Mouse (Mus musculus) neural tube, embryonic 13.5 days (tissue): Measurements from ENCODE around the gene Tmbim1. TPM values are rescaled to one million over a fixed set of nuclear protein-coding genes. Genes with fewer than 3 reads are reported as not detected.

Experiments used
- ATAC-seq: fragments of 200-750 bp; cut with Nextera tagmentation; 2 replicates; pipeline ENCODE4 v1.8.0; 2017; ENCODE audit warnings: low read depth, mild to moderate bottlenecking, moderate TSS enrichment, moderate library complexity
- H3K27ac ChIP-seq: fragments of 300-500 bp; sonication (generic); replicated peaks from 2 replicates; pipeline ENCODE4 v1.5.1; 2015; ENCODE audit warnings: moderate library complexity, mild to moderate bottlenecking, inconsistent platforms
- H3K27me3 ChIP-seq: fragments of 300-500 bp; sonication (generic); 2 replicates; pipeline ENCODE4 v1.6.1; 2015; ENCODE audit warnings: mild to moderate bottlenecking, inconsistent platforms
- H3K36me3 ChIP-seq: fragments of 300-500 bp; sonication (generic); 2 replicates; pipeline ENCODE4 v1.6.1; 2015; ENCODE audit warnings: mild to moderate bottlenecking, inconsistent platforms
- H3K4me1 ChIP-seq: fragments of 300-500 bp; sonication (generic); replicated peaks from 2 replicates; pipeline ENCODE4 v1.6.1; 2015; ENCODE audit warnings: inconsistent platforms
- H3K4me2 ChIP-seq: fragments of 300-500 bp; sonication (generic); 2 replicates; pipeline ENCODE4 v1.6.1; 2015; ENCODE audit warnings: inconsistent platforms, mild to moderate bottlenecking, moderate library complexity
- H3K4me3 ChIP-seq: fragments of 300-500 bp; sonication (generic); 2 replicates; pipeline ENCODE4 v1.5.1; 2015; ENCODE audit warnings: mild to moderate bottlenecking, inconsistent platforms
- H3K9ac ChIP-seq: fragments of 300-500 bp; sonication (generic); 2 replicates; pipeline ENCODE4 v1.6.1; 2015; ENCODE audit warnings: moderate library complexity, mild to moderate bottlenecking, inconsistent platforms
- H3K9me3 ChIP-seq: fragments of 300-500 bp; sonication (generic); 2 replicates; pipeline ENCODE4 v1.6.1; 2016; ENCODE audit warnings: inconsistent platforms
- WGBS: fragments of 180-500 bp; shearing (Covaris S2); methylation state at CpG from one replicate; pipeline ENCODE4 v1.1.7; 2015; 5-methylcytosine and 5-hydroxymethylcytosine counted together
- polyA plus RNA-seq: library from polyadenylated mRNA; unstranded; fragments of >200 nt; fragmentation: Nextera tagmentation; extraction: Ambion mirVana; gene quantifications from 2 replicates; pipeline ENCODE4 v1.2.1, GENCODE M21; 2015

Gene Tmbim1
- polyA plus RNA-seq, 1 experiment from 2014 or later: 10.9 TPM

GRCm38 (mm10) chr1:74281886-74282285, 23.5 kb downstream of the Tmbim1 start:
- no peaks in the 10 kb centered on the region for H3K9me3 ChIP-seq
- no peak overlapping the region for H3K4me3 ChIP-seq
- WGBS: 98% methylated on average over 8 of the region's 8 CpGs
- H3K27ac ChIP-seq: no peak overlapping the region
- H3K27me3 ChIP-seq: no peaks in the 10 kb centered on the region
- H3K4me1 ChIP-seq: peaks cover 34% of the 10 kb centered on the region
- no peak overlapping the region for H3K9ac ChIP-seq
- no peak for ATAC-seq
- H3K4me2 ChIP-seq: no peak overlapping the region
- H3K36me3 ChIP-seq: peaks cover 49% of the 10 kb centered on the region

- Histone ChIP-seq H3K4me3 (no peak overlapping the region), H3K4me1 (peaks cover 29% of the 10 kb centered on the region), H3K27me3 (no peaks in the 10 kb centered on the region), H3K9me3 (no peaks in the 10 kb centered on the region), H3K27ac (no peak overlapping the region), H3K4me2 (no peak overlapping the region), H3K9ac (no peak overlapping the region), H3K36me3 (peaks cover 49% of the 10 kb centered on the region)
- ATAC-seq: no peak
- 92% methylated on average over 2 of the region's 2 CpGs for WGBS
These were observed 24.1 kb downstream of the Tmbim1 start for GRCm38 (mm10) chr1:74281372-74281771.

- Histone ChIP-seq H3K27me3 (no peaks in the 10 kb centered on the region), H3K27ac (no peak overlapping the region), H3K36me3 (peaks cover 49% of the 10 kb centered on the region), H3K9me3 (no peaks in the 10 kb centered on the region), H3K4me2 (no peak overlapping the region), H3K4me3 (no peak overlapping the region), H3K4me1 (peaks cover 23% of the 10 kb centered on the region), H3K9ac (no peak overlapping the region)
- ATAC-seq: no peak
- WGBS: 93% methylated on average over 14 of the region's 14 CpGs
These were observed 24.7 kb downstream of the Tmbim1 start for GRCm38 (mm10) chr1:74280591-74281325.

DNA sequence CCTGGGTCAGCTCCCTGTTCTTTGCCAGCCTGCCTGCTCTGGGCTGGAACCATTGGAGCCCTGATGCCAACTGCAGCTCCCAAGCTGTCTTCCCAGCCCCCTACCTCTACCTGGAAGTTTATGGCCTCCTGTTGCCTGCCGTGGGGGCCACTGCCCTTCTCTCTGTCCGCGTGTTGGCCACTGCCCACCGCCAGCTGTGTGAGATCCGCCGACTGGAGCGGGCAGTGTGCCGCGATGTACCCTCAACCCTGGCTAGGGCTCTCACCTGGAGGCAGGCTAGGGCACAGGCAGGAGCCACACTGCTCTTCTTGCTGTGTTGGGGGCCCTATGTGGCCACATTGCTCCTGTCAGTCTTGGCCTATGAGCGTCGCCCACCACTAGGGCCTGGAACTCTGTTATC, 26.4 kb downstream of the Tmbim1 start:
- no peak overlapping the region for H3K4me3 ChIP-seq
- H3K36me3 ChIP-seq: peaks cover 49% of the 10 kb centered on the region
- H3K4me1 ChIP-seq: peaks cover 18% of the 10 kb centered on the region
- no peaks in the 10 kb centered on the region for H3K27me3 ChIP-seq
- H3K4me2 ChIP-seq: no peak overlapping the region
- ATAC-seq: no peak
- no peak overlapping the region for H3K9ac ChIP-seq
- no peak overlapping the region for H3K27ac ChIP-seq
- WGBS: 90% methylated on average over 11 of the region's 11 CpGs
- no peaks in the 10 kb centered on the region for H3K9me3 ChIP-seq

DNA sequence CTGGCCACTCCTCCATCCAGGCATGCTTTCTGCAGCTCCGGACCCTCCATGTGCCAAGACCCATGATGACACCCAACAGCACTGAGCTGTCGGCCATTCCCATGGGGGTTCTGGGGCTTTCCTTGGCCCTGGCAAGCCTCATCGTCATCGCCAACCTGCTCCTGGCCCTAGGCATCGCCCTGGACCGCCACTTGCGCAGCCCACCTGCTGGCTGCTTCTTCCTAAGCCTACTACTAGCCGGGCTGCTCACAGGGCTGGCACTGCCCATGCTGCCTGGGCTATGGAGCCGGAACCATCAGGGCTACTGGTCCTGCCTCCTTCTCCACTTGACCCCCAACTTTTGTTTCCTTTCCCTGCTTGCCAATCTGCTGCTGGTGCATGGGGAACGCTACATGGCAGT, 26.9 kb downstream of the Tmbim1 start, which contains the start of gene Gpbar1:
Gene Gpbar1, plus strand, starts transcription at position 13 of the 400 bp plus-strand sequence.
- ATAC-seq: no peak
- no peak within 1 kb of the TSS for H3K9ac ChIP-seq
- no peak within 1 kb of the TSS for H3K4me2 ChIP-seq
- H3K9me3 ChIP-seq: no peaks in the 10 kb centered on the region
- H3K36me3 ChIP-seq: peaks cover 49% of the 10 kb centered on the region
- H3K4me1 ChIP-seq: peaks cover 13% of the 10 kb centered on the region
- no peak within 1 kb of the TSS for H3K27ac ChIP-seq
- no peak within 1 kb of the TSS for H3K4me3 ChIP-seq
- no peaks in the 10 kb centered on the region for H3K27me3 ChIP-seq
- 94% methylated on average over 10 of the region's 10 CpGs for WGBS

DNA sequence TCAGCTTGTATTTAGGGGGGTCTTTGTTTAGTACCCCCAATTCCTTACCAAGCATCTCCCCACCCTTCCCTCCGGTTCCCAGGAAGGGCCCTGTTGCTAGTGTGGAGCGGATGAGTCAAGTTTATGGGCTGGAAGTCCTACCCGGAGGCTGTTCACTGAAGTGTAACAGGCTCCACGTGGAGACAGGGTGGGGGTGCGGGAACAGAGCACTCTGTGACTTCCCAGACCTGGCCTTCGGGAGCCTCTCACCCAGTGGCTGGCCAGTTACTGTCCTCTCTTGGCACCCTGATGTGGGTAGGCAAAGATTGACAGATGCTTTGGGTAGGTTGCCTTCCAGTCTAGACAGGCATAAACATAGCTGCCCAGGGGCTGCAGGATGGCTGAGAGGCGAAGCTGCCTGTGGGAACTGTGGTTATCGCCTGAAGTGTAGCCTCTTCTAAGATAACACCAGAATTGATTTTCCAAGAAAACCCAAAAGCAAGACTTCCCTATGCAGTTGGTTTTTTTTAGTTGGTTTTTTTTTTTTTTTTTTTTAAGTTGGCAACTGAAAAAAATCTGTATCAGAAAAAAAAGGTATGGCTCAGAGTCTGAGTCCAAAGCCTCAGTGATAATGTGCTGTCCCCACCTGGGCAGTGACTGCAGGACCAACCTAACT, 27.4 kb downstream of the Tmbim1 start:
- H3K27me3 ChIP-seq: no peaks in the 10 kb centered on the region
- no peaks in the 10 kb centered on the region for H3K9me3 ChIP-seq
- no peak overlapping the region for H3K4me3 ChIP-seq
- H3K4me2 ChIP-seq: no peak overlapping the region
- no peak overlapping the region for H3K9ac ChIP-seq
- 53% methylated on average over 8 of the region's 8 CpGs for WGBS
- H3K27ac ChIP-seq: no peak overlapping the region
- H3K36me3 ChIP-seq: peaks cover 46% of the 10 kb centered on the region
- ATAC-seq: no peak
- H3K4me1 ChIP-seq: peaks cover 8% of the 10 kb centered on the region

DNA sequence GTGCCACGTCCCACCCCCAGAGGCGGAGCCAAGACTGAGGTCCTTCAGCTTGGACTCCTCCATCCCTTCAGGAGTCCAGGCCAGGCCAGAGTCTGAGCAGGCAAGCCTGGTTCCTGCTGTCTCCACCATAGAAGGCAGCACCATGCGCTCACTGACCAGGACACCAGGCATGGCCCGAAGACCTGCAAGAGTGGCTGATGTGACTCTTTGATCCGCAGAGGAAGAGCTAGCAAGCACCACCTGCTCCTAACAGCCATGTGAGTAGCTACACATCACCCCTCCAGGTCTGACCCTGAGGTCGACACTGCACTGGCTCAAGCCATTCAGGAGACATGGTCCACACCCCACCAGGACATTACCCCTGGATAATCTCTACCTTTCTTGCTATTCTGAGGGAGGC, 28.4 kb downstream of the Tmbim1 start:
- H3K4me1 ChIP-seq: no peaks in the 10 kb centered on the region
- no peak overlapping the region for H3K9ac ChIP-seq
- peaks cover 37% of the 10 kb centered on the region for H3K36me3 ChIP-seq
- ATAC-seq: no peak
- 70% methylated on average over 6 of the region's 6 CpGs for WGBS
- no peaks in the 10 kb centered on the region for H3K9me3 ChIP-seq
- H3K4me3 ChIP-seq: no peak overlapping the region
- no peaks in the 10 kb centered on the region for H3K27me3 ChIP-seq
- H3K4me2 ChIP-seq: no peak overlapping the region
- no peak overlapping the region for H3K27ac ChIP-seq

- Histone ChIP-seq H3K36me3 (peaks cover 18% of the 10 kb centered on the region), H3K9ac (no peak overlapping the region), H3K9me3 (no peaks in the 10 kb centered on the region), H3K4me2 (no peak overlapping the region), H3K27ac (no peak overlapping the region), H3K4me1 (no peaks in the 10 kb centered on the region), H3K27me3 (no peaks in the 10 kb centered on the region), H3K4me3 (no peak overlapping the region)
- 37% methylated on average over 9 of the region's 9 CpGs for WGBS
- ATAC-seq: no peak
These were observed 30.4 kb downstream of the Tmbim1 start for GRCm38 (mm10) chr1:74275015-74275414.

- H3K4me2 ChIP-seq: no peak overlapping the region
- WGBS: 81% methylated on average over 4 of the region's 4 CpGs
- no peaks in the 10 kb centered on the region for H3K27me3 ChIP-seq
These were observed 33.8 kb downstream of the Tmbim1 start for GRCm38 (mm10) chr1:74271659-74272058.

GRCm38 (mm10) chr1:74268750-74269149, 36.7 kb downstream of the Tmbim1 start:
- WGBS: 91% methylated on average over 8 of the region's 8 CpGs
- Histone ChIP-seq H3K4me3 (no peak overlapping the region), H3K4me1 (no peaks in the 10 kb centered on the region), H3K36me3 (peaks cover 62% of the 10 kb centered on the region), H3K27me3 (no peaks in the 10 kb centered on the region), H3K9me3 (no peaks in the 10 kb centered on the region), H3K9ac (no peak overlapping the region), H3K27ac (no peak overlapping the region), H3K4me2 (no peak overlapping the region)
- ATAC-seq: no peak

More at GRCm38 (mm10) chr1:74271659-74272058, 33.8 kb downstream of the Tmbim1 start:
- H3K9ac ChIP-seq: no peak overlapping the region
- no peak overlapping the region for H3K4me3 ChIP-seq
- H3K4me1 ChIP-seq: no peaks in the 10 kb centered on the region
- no peaks in the 10 kb centered on the region for H3K9me3 ChIP-seq
- ATAC-seq: no peak
- H3K36me3 ChIP-seq: peaks cover 32% of the 10 kb centered on the region
- no peak overlapping the region for H3K27ac ChIP-seq

GRCm38 (mm10) chr1:74262510-74262909, 42.9 kb downstream of the Tmbim1 start:
- WGBS: 90% methylated on average over 6 of the region's 6 CpGs

GRCm38 (mm10) chr1:74256782-74257181, 48.6 kb downstream of the Tmbim1 start:
- ATAC-seq: no peak
- no peaks in the 10 kb centered on the region for H3K27me3 ChIP-seq
- 87% methylated on average over 4 of the region's 4 CpGs for WGBS
- H3K4me2 ChIP-seq: no peak overlapping the region
- H3K4me3 ChIP-seq: no peak overlapping the region
- no peaks in the 10 kb centered on the region for H3K4me1 ChIP-seq
- peaks cover 92% of the 10 kb centered on the region for H3K36me3 ChIP-seq
- H3K9ac ChIP-seq: no peak overlapping the region
- no peaks in the 10 kb centered on the region for H3K9me3 ChIP-seq
- H3K27ac ChIP-seq: no peak overlapping the region

More at GRCm38 (mm10) chr1:74262510-74262909, 42.9 kb downstream of the Tmbim1 start:
- Histone ChIP-seq H3K4me1 (no peaks in the 10 kb centered on the region), H3K9me3 (no peaks in the 10 kb centered on the region), H3K36me3 (peaks cover 96% of the 10 kb centered on the region), H3K4me3 (no peak overlapping the region), H3K27me3 (no peaks in the 10 kb centered on the region), H3K4me2 (no peak overlapping the region), H3K9ac (no peak overlapping the region), H3K27ac (no peak overlapping the region)
- ATAC-seq: no peak
